Mouse (Mus musculus) small intestine, adult 2 months (tissue): ENCODE data around the gene Adam15.

Source experiments
- CTCF ChIP-seq: fragments of 200-500 bp; IDR thresholded peaks from 2 replicates; pipeline ENCODE4 v1.5.1; 2012; ENCODE audit warnings: low read depth, mild to moderate bottlenecking, control low read depth, inconsistent platforms, low read length, moderate library complexity, mixed read lengths; ENCODE audit not compliant: insufficient replicate concordance, insufficient read length; ENCODE audit errors: extremely low read depth
- POLR2A ChIP-seq: fragments of 200-500 bp; IDR thresholded peaks from 2 replicates; pipeline ENCODE4 v1.6.1; 2012; ENCODE audit warnings: low read depth, mild to moderate bottlenecking, control low read depth, inconsistent platforms, low read length, moderate library complexity

DNA sequence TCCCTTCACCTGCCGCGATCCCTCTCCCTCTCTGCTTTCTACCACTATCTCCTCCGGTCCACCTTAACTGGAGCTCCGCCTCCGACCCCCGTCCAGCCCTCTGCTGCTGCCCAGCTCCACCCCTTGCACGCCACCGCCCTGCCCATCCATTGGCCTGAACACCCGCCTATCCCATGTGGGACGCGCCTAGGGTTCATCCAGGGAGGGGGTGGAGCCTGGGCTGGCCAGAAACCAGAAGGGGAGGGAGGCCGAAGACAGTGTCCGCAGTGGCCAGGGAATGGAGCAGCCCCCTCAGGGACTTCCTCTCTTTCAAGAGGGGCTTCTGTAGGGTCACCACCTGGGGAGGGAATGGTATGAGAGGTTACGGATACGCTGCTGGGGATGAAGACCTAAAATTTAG, 43.8 kb upstream of the Adam15 start:
- TF ChIP-seq CTCF = no peak
- TF ChIP-seq POLR2A = peak; percentile 97
